Mouse (Mus musculus) intestine, embryonic 16.5 days (tissue): Measurements from ENCODE around the gene Tspan9. TPM values are rescaled to one million over a fixed set of nuclear protein-coding genes. Genes with fewer than 3 reads are reported as not detected.

ENCODE experiments used
- ATAC-seq: fragments of 200-750 bp; cut with Nextera tagmentation; 2 replicates; pipeline ENCODE4 v1.8.0; 2017; ENCODE audit warnings: moderate TSS enrichment, moderate library complexity
- H3K27ac ChIP-seq: fragments of 300-500 bp; sonication (generic); 2 replicates; pipeline ENCODE4 v1.5.1; 2014; ENCODE audit warnings: mild to moderate bottlenecking, low read length
- H3K27me3 ChIP-seq: fragments of 300-500 bp; sonication (generic); replicated peaks from 2 replicates; pipeline ENCODE4 v1.6.1; 2014; ENCODE audit warnings: low read length, control low read depth, mixed read lengths; ENCODE audit not compliant: control insufficient read depth, insufficient read depth
- H3K36me3 ChIP-seq: fragments of 300-500 bp; sonication (generic); 2 replicates; pipeline ENCODE4 v1.6.1; 2014; ENCODE audit warnings: low read length, control low read depth; ENCODE audit not compliant: control insufficient read depth, insufficient read depth
- H3K4me1 ChIP-seq: fragments of 300-500 bp; sonication (generic); 2 replicates; pipeline ENCODE4 v1.6.1; 2014; ENCODE audit warnings: low read length, control low read depth, mixed read lengths; ENCODE audit not compliant: control insufficient read depth, insufficient read depth
- H3K4me2 ChIP-seq: fragments of 300-500 bp; sonication (generic); 2 replicates; pipeline ENCODE4 v1.6.1; 2014; ENCODE audit warnings: low read depth, low read length, control low read depth
- H3K4me3 ChIP-seq: fragments of 300-500 bp; sonication (generic); 2 replicates; pipeline ENCODE4 v1.5.1; 2014; ENCODE audit warnings: mild to moderate bottlenecking, low read length
- H3K9ac ChIP-seq: fragments of 300-500 bp; sonication (generic); 2 replicates; pipeline ENCODE4 v1.6.1; 2014; ENCODE audit warnings: low read depth, low read length
- H3K9me3 ChIP-seq: fragments of 300-500 bp; sonication (generic); 2 replicates; pipeline ENCODE4 v1.6.1; 2016; ENCODE audit warnings: low read length, control low read depth; ENCODE audit not compliant: control insufficient read depth
- WGBS: fragments of 180-500 bp; shearing (Covaris S2); extraction: QIAGEN DNeasy Blood & Tissue Kit; methylation state at CpG from one replicate; pipeline ENCODE4 v1.1.7; 2014; 5-methylcytosine and 5-hydroxymethylcytosine counted together
- polyA plus RNA-seq: library from polyadenylated mRNA; unstranded; fragments of >200 nt; fragmentation: Nextera tagmentation; extraction: Ambion mirVana; gene quantifications from 2 replicates; pipeline ENCODE4 v1.2.1, GENCODE M21; 2015

Gene Tspan9
- 89.1 and 94.1 TPM in 2 replicates for polyA plus RNA-seq

DNA sequence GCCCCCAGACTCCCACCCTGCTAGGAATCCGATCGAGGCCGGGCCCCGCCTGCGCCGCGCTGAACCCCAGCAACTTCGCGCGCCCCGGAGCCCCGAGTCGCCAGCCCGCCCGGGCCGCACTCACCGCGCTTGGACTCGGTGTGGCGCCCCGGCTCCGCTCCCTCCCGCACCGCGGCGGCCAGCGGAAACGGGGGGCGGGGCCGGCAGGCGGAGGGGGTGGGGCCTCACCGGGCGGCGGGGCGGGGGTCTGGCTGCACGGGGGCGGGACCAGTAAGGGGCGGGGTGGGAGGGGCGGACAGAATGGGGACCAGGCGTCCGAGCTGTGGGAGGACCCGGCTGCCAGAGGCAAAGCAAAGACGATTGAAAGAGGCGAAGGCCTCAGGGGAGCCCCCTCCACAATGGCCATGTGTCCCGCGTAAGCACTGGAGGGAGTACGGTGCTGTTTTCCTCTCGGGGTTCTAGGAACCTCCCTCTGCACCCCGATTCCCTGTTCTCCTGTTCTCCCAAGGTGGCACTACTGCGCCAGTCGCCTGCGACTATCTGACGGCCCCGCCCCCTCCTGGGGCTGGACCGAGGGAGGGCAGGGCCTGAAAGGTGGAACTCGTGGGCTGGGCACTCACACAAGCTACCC is at the start of gene Tspan9:
Gene Tspan9, minus strand, starts transcription at position 205 of the 631 bp plus-strand sequence.
- peak within 1 kb of the TSS; percentile 74 for H3K4me3 ChIP-seq
- H3K27me3 ChIP-seq = no peaks in the 10 kb centered on the region
- peaks cover 11% of the 10 kb centered on the region; the same call in 1 of the 2 replicates for H3K4me1 ChIP-seq
- peak; percentile 95 for ATAC-seq
- H3K9ac ChIP-seq = peak within 1 kb of the TSS; percentile 86
- H3K4me2 ChIP-seq = peak within 1 kb of the TSS; percentile 70
- H3K27ac ChIP-seq = peak within 1 kb of the TSS; percentile 83
- 0% methylated on average over 39 of the region's 56 CpGs for WGBS
- no peaks in the 10 kb centered on the region for H3K9me3 ChIP-seq
- H3K36me3 ChIP-seq = no peaks in the 10 kb centered on the region

DNA sequence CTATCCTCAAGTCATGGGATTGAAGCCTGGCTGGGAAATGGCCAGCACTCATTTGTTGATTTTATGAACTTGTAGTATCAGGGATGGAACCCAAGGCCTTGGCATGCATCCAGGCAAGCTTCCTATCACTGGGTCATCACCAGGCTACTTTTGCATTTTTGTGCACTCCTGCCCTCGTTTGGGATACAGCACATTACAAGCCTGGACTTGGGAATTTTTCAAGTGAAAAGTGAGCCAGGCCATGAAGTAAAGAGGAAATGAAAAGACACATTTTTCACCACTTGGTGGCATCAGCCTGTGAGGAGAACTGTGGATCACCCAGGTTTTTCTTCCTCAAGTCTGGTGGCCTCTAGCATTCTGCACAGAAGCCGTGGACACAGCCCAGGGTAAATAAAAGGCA is 40.1 kb upstream of the Tspan9 start:
- no peak overlapping the region for H3K27ac ChIP-seq
- 50% methylated on average over 2 of the region's 2 CpGs for WGBS
- H3K4me3 ChIP-seq = no peak overlapping the region
- no peak for ATAC-seq
- no peaks in the 10 kb centered on the region for H3K4me1 ChIP-seq
- no peak overlapping the region for H3K4me2 ChIP-seq
- no peaks in the 10 kb centered on the region for H3K9me3 ChIP-seq
- no peak overlapping the region for H3K9ac ChIP-seq
- no peaks in the 10 kb centered on the region for H3K36me3 ChIP-seq
- no peaks in the 10 kb centered on the region for H3K27me3 ChIP-seq

DNA sequence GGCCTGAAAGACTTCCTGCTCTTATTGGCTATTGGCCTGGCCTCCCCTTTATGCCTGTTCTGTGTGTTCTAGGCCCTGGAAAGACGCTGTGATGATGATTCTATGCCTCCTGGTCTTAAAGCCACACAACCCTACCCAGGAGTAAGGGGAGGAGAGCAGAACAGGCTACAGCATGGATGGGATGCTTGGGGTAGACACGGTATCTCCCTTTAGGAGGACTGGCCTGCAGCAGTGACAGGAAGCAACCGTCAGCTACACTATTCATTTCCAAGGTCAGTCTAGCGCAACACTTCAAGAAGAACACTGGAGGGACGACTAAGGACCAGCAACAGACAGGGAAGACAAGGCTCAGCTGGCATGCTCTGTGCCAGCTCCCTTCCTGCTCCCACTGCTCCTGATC is 37.8 kb upstream of the Tspan9 start:
- H3K9me3 ChIP-seq = no peaks in the 10 kb centered on the region
- H3K4me2 ChIP-seq = no peak overlapping the region
- no peak for ATAC-seq
- WGBS = 58% methylated on average over 5 of the region's 5 CpGs
- no peaks in the 10 kb centered on the region for H3K36me3 ChIP-seq
- no peaks in the 10 kb centered on the region for H3K27me3 ChIP-seq
- no peak overlapping the region for H3K4me3 ChIP-seq
- H3K27ac ChIP-seq = no peak overlapping the region
- no peak overlapping the region for H3K9ac ChIP-seq
- H3K4me1 ChIP-seq = no peaks in the 10 kb centered on the region

DNA sequence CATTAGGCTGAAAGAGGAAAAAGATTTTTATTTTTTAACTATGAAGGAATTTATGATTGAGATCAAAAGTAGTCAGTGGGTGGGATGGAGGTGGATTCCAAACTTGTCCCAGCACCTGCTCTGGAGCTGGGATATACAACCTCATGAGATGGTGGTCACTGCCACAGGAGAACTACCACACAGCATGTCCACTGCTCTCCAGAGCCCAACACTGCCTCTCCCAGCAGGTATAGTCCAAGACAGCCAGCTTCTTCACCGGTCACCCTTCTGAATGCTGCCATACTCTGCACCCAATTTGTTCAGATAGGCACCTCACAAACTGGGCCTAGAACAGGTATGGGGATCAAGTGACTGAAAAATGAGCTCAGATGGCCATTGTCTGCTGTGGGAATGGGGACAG is 36.3 kb upstream of the Tspan9 start:
- no peak overlapping the region for H3K9ac ChIP-seq
- H3K9me3 ChIP-seq = no peaks in the 10 kb centered on the region
- H3K4me1 ChIP-seq = no peaks in the 10 kb centered on the region
- 100% methylated on average over 1 of the region's 1 CpGs for WGBS
- ATAC-seq = no peak
- H3K36me3 ChIP-seq = no peaks in the 10 kb centered on the region
- H3K4me2 ChIP-seq = no peak overlapping the region
- no peak overlapping the region for H3K27ac ChIP-seq
- no peak overlapping the region for H3K4me3 ChIP-seq
- no peaks in the 10 kb centered on the region for H3K27me3 ChIP-seq

DNA sequence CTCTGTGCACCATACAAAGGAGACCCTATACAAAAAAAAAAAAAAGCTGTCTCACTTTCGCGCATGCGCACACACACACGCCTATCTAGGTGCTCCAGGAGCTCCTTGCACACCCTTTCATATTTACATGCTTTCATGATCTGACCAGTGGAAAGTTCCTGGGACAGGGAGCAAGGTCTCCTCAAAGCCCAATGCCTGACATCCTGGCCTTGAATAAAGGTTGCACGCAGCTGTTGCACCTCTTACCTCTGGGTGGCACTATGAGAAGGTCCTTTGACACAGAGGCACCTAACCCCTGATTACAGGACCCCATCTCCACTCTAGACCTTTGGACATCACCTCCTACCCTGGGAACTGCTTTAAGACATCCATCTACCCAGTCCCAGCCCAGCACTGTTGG is 35.9 kb upstream of the Tspan9 start:
- WGBS = 68% methylated on average over 5 of the region's 5 CpGs
- no peak for ATAC-seq
- H3K27me3 ChIP-seq = no peaks in the 10 kb centered on the region
- no peak overlapping the region for H3K4me2 ChIP-seq
- no peaks in the 10 kb centered on the region for H3K36me3 ChIP-seq
- H3K9ac ChIP-seq = no peak overlapping the region
- no peak overlapping the region for H3K27ac ChIP-seq
- no peaks in the 10 kb centered on the region for H3K4me1 ChIP-seq
- H3K4me3 ChIP-seq = no peak overlapping the region
- no peaks in the 10 kb centered on the region for H3K9me3 ChIP-seq

DNA sequence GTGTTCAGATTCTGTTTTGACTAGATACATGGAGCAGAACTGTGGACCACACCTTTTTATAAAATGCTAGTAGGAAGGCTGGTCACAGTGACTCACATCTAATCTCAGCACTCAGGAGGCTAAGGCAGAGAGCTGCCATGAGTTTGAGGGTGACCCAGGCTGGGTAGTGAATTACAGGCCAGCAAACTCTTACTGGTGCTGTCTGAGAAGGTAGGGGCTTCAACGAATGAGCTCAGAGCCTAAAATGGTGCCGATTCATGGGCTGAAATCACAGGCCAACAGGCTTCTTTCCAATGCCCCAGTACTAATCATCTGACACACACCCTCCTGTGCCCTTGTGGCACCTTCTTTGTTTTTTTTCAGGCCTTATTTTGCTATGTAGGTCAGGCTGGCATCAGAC is 35.3 kb upstream of the Tspan9 start:
- 91% methylated on average over 2 of the region's 2 CpGs for WGBS
- H3K36me3 ChIP-seq = no peaks in the 10 kb centered on the region
- no peak for ATAC-seq
- H3K4me3 ChIP-seq = no peak overlapping the region
- H3K4me2 ChIP-seq = no peak overlapping the region
- H3K9me3 ChIP-seq = no peaks in the 10 kb centered on the region
- H3K27me3 ChIP-seq = no peaks in the 10 kb centered on the region
- H3K4me1 ChIP-seq = no peaks in the 10 kb centered on the region
- no peak overlapping the region for H3K9ac ChIP-seq
- no peak overlapping the region for H3K27ac ChIP-seq

DNA sequence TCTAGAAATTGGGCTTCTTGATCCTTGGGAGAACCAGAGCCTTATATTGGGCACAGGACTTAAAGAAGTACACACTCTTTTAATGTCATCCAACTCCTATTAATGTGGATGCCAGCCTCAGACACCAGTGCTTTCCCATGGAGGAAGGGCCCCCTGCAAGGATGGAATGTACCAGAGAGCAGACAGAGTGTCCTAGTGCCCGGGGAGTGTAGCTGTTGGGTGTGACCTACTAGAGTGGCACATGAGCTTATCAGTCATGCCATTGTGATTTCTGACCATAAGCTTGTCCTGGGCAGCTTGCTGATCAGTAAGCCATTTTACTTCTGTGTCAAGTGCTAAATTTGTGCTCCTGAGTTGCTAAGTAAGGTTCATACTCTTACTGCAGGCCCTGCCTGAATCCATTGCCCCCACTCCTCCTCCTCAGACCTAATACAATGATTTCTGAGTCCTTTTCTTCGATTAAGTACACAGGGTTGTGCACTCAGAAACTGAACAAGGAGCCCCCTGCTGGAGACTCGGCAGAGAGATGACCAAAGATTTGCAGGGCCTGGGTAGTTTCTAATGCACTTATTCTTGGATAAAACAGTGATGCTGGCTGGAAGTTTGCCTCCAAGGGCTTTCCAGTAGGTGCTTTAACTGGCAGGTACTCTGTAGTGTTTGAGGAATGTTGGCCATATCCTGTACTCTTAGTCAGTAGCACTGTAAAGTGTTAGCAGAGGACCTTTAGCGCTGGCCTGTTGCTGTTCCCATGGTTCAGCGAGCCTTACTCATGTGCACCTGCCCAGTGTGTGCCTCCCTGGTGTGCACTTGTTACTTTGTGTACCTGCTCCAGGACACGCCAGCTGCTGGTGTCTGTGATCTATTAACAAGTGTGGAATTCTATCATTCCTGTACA is 25.6 kb upstream of the Tspan9 start:
- ATAC-seq = no peak
- H3K27me3 ChIP-seq = no peaks in the 10 kb centered on the region
- 55% methylated on average over 6 of the region's 6 CpGs for WGBS

DNA sequence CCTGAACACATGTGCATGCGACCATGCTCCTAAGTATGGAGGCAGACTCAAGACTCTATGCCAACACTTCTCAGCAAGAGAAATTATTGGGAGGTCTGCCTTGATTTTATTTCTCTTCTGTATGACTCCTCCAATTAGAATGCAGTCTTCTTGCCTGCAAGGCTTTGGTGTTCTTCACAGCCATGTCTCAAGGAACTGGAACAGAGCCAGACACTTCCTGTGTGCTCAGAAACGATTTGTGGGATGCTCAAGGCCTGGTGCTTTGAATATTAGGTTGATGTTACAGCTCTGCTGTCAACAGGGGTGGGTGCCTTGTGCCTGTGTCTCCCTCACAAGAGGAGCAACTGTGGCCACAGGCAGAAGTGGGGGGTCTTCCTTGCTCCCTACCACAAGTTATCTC is 22.2 kb upstream of the Tspan9 start:
- Histone ChIP-seq H3K36me3 (no peaks in the 10 kb centered on the region), H3K27ac (no peak overlapping the region), H3K4me2 (no peak overlapping the region), H3K9me3 (no peaks in the 10 kb centered on the region), H3K4me1 (0 out of 2 replicates have a peak, but pooled peaks cover 3% of the 10 kb centered on the region), H3K4me3 (no peak overlapping the region), H3K27me3 (no peaks in the 10 kb centered on the region), H3K9ac (no peak overlapping the region)
- ATAC-seq = no peak
- 57% methylated on average over 2 of the region's 2 CpGs for WGBS

More for the DNA sequence above, 25.6 kb upstream of the Tspan9 start:
- no peak overlapping the region for H3K27ac ChIP-seq
- H3K4me3 ChIP-seq = no peak overlapping the region
- no peak overlapping the region for H3K4me2 ChIP-seq
- H3K36me3 ChIP-seq = no peaks in the 10 kb centered on the region
- 0 out of 2 replicates have a peak, but pooled peaks cover 3% of the 10 kb centered on the region for H3K4me1 ChIP-seq
- no peak overlapping the region for H3K9ac ChIP-seq
- H3K9me3 ChIP-seq = no peaks in the 10 kb centered on the region

DNA sequence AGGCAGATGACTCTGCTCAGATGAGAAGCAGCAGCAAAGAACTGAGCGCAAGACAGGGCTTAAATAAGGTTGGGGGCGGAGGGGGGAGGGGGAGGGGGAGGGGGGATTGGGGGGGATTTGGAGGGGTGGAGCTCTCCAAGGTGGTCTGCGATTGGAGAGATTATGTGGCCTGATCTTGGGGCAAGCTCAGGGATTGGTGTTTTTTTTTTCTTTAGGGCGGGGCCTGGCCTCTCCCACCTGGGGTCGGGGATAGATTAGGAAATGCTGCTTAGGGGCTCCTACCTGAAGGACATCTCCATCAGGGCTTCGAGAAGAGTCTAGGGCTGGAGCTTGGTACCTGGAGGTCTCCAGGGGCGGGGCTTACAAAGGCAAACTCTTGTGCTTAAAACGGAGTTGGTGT is 21.2 kb upstream of the Tspan9 start:
- H3K4me3 ChIP-seq = no peak overlapping the region
- H3K9ac ChIP-seq = no peak overlapping the region
- 0 out of 2 replicates have a peak, but pooled peaks cover 3% of the 10 kb centered on the region for H3K4me1 ChIP-seq
- no peak for ATAC-seq
- no peaks in the 10 kb centered on the region for H3K9me3 ChIP-seq
- no peak overlapping the region for H3K27ac ChIP-seq
- no peaks in the 10 kb centered on the region for H3K36me3 ChIP-seq
- no peak overlapping the region for H3K4me2 ChIP-seq
- H3K27me3 ChIP-seq = no peaks in the 10 kb centered on the region
- 83% methylated on average over 7 of the region's 8 CpGs for WGBS
